Mouse (Mus musculus) natural killer cell, adult 2 months (primary cell): ENCODE measurements around the gene Endov.
A peak's percentile ranks its signal among the peaks of the same experiment; 100 is the strongest.

Experiments used
- DNase-seq, 2 experiments: peaks; one replicate each; pipeline ENCODE4 v3.0.0; 2022; ENCODE audit warnings: low spot score in 2 of 2

Gene Endov

GRCm38 (mm10) chr11:119490861-119491689 lies at the start of gene Endov:
TSS of gene Endov (plus strand) at chr11:119491347.
- DNase-seq = peak; percentile 95 to 96

- DNase-seq = peak in 1 of 2 experiments; percentile 11
These were observed 48.9 kb upstream of the Endov start for GRCm38 (mm10) chr11:119442199-119442598.

GRCm38 (mm10) chr11:119443442-119443841 lies 47.7 kb upstream of the Endov start:
- DNase-seq = no peak

GRCm38 (mm10) chr11:119456097-119456496 lies 35.0 kb upstream of the Endov start:
- DNase-seq = no peak

GRCm38 (mm10) chr11:119477876-119478275 lies 13.3 kb upstream of the Endov start:
- DNase-seq = no peak

- no peak for DNase-seq
These were observed 542 bp downstream of the Endov start for GRCm38 (mm10) chr11:119491690-119492087.

GRCm38 (mm10) chr11:119492830-119493229 lies 1.7 kb downstream of the Endov start:
- no peak for DNase-seq

- no peak for DNase-seq
These were observed 2.4 kb downstream of the Endov start for GRCm38 (mm10) chr11:119493516-119493915.

- no peak for DNase-seq
These were observed 5.0 kb downstream of the Endov start for GRCm38 (mm10) chr11:119496147-119496546.

- DNase-seq = no peak
These were observed 6.3 kb downstream of the Endov start for GRCm38 (mm10) chr11:119497451-119497850.

- DNase-seq = no peak
These were observed 8.2 kb downstream of the Endov start for GRCm38 (mm10) chr11:119499297-119499696.

GRCm38 (mm10) chr11:119500011-119500410 lies 8.9 kb downstream of the Endov start:
- no peak for DNase-seq

- peak; percentile 47 to 58 for DNase-seq
These were observed 12.5 kb downstream of the Endov start for GRCm38 (mm10) chr11:119503675-119504074.

- DNase-seq = no peak
These were observed 15.2 kb downstream of the Endov start for GRCm38 (mm10) chr11:119506386-119506785.

- no peak for DNase-seq
These were observed 16.6 kb downstream of the Endov start for GRCm38 (mm10) chr11:119507772-119508171.

GRCm38 (mm10) chr11:119509165-119509776 lies 18.1 kb downstream of the Endov start:
- no peak for DNase-seq

GRCm38 (mm10) chr11:119513038-119513659 lies 22.0 kb downstream of the Endov start:
- no peak for DNase-seq

GRCm38 (mm10) chr11:119514108-119514860 lies 23.1 kb downstream of the Endov start:
- no peak for DNase-seq

GRCm38 (mm10) chr11:119514967-119515636 lies 24.0 kb downstream of the Endov start:
- no peak for DNase-seq

- no peak for DNase-seq
These were observed 24.9 kb downstream of the Endov start for GRCm38 (mm10) chr11:119515823-119516676.
